Mouse (Mus musculus) urinary bladder, postnatal 25 days (tissue): ENCODE measurements around the gene Atp6v0d1.
"Not testable (repeated sequence)": the region's sequence is repeated elsewhere in the genome, so short reads cannot be mapped to it uniquely, and the experiment has no call there.

Source experiments
- DNase-seq: peaks from one replicate; pipeline ENCODE4 v3.0.0; 2022; ENCODE audit warnings: low spot score

Atp6v0d1 gene

GRCm38 (mm10) chr8:105565952-105566702 is at the start of gene Atp6v0d1:
Atp6v0d1 (minus strand) TSS chr8:105566047.
- peak; percentile 97 for DNase-seq

GRCm38 (mm10) chr8:105613830-105614511 is 48.1 kb upstream of the Atp6v0d1 start:
- DNase-seq = peak; percentile 55

- DNase-seq = peak; percentile 46
Measured at GRCm38 (mm10) chr8:105613037-105613436, 47.2 kb upstream of the Atp6v0d1 start.

- DNase-seq = no peak
Measured at GRCm38 (mm10) chr8:105611836-105612235, 46.0 kb upstream of the Atp6v0d1 start.

GRCm38 (mm10) chr8:105609771-105610170 is 43.9 kb upstream of the Atp6v0d1 start:
- no peak for DNase-seq

GRCm38 (mm10) chr8:105609355-105609754 is 43.5 kb upstream of the Atp6v0d1 start:
- no peak for DNase-seq

GRCm38 (mm10) chr8:105607684-105608083 is 41.8 kb upstream of the Atp6v0d1 start:
- no peak for DNase-seq

GRCm38 (mm10) chr8:105607062-105607461 is 41.2 kb upstream of the Atp6v0d1 start:
- no peak for DNase-seq

- peak; percentile 53 for DNase-seq
Measured at GRCm38 (mm10) chr8:105606189-105607023, 40.6 kb upstream of the Atp6v0d1 start.

- DNase-seq = peak; percentile 33
Measured at GRCm38 (mm10) chr8:105605491-105606188, 39.8 kb upstream of the Atp6v0d1 start.

- DNase-seq = peak; percentile 74
Measured at GRCm38 (mm10) chr8:105604804-105605381, 39.0 kb upstream of the Atp6v0d1 start, which contains the start of gene Ripor1. Ripor1 (plus strand) TSS chr8:105605255.

- not testable (repeated sequence) for DNase-seq
Measured at GRCm38 (mm10) chr8:105602540-105602939, 36.7 kb upstream of the Atp6v0d1 start.

GRCm38 (mm10) chr8:105601301-105601700 is 35.5 kb upstream of the Atp6v0d1 start:
- no peak for DNase-seq

- DNase-seq = no peak
Measured at GRCm38 (mm10) chr8:105598777-105599176, 32.9 kb upstream of the Atp6v0d1 start.

- DNase-seq = peak; percentile 67
Measured at GRCm38 (mm10) chr8:105596362-105597034, 30.7 kb upstream of the Atp6v0d1 start.

GRCm38 (mm10) chr8:105594451-105595242 is 28.8 kb upstream of the Atp6v0d1 start:
- DNase-seq = no peak

GRCm38 (mm10) chr8:105593859-105594258 is 28.0 kb upstream of the Atp6v0d1 start:
- peak; percentile 19 for DNase-seq

- no peak for DNase-seq
Measured at GRCm38 (mm10) chr8:105592431-105592830, 26.6 kb upstream of the Atp6v0d1 start.

- no peak for DNase-seq
Measured at GRCm38 (mm10) chr8:105579719-105580118, 13.9 kb upstream of the Atp6v0d1 start.

GRCm38 (mm10) chr8:105575538-105575937 is 9.7 kb upstream of the Atp6v0d1 start:
- no peak for DNase-seq
